Mouse (Mus musculus) E14TG2a.4 (cell line): ENCODE data around the gene Mapkap1.
A peak's percentile ranks its signal among the peaks of the same experiment; 100 is the strongest.

ENCODE experiments used
- H3K27me3 ChIP-seq: 2 replicates; pipeline ENCODE4 v1.6.1; 2014; ENCODE audit warnings: low read length, control low read depth; ENCODE audit not compliant: insufficient read depth
- H3K36me3 ChIP-seq: 2 replicates; pipeline ENCODE4 v1.6.1; 2014; ENCODE audit warnings: low read length, control low read depth; ENCODE audit not compliant: insufficient read depth
- H3K4me1 ChIP-seq: replicated peaks from 2 replicates; pipeline ENCODE4 v1.6.1; 2014; ENCODE audit warnings: low read depth, low read length, control low read depth
- H3K4me3 ChIP-seq: replicated peaks from 2 replicates; pipeline ENCODE4 v1.5.1; 2014; ENCODE audit warnings: mild to moderate bottlenecking, low read length
- H3K9me3 ChIP-seq: 2 replicates; pipeline ENCODE4 v1.6.1; 2014; ENCODE audit warnings: low read length, control low read depth
- CTCF ChIP-seq: conservative IDR thresholded peaks from 2 replicates; pipeline ENCODE4 v1.5.1; 2014; ENCODE audit warnings: low read length
- NANOG ChIP-seq: IDR thresholded peaks from 2 replicates; pipeline ENCODE4 v1.6.1; 2014; ENCODE audit warnings: borderline replicate concordance, low read length, mixed read lengths
- POU5F1 ChIP-seq: IDR thresholded peaks from 2 replicates; pipeline ENCODE4 v1.6.1; 2014; ENCODE audit warnings: low read length, borderline replicate concordance

Gene Mapkap1

DNA sequence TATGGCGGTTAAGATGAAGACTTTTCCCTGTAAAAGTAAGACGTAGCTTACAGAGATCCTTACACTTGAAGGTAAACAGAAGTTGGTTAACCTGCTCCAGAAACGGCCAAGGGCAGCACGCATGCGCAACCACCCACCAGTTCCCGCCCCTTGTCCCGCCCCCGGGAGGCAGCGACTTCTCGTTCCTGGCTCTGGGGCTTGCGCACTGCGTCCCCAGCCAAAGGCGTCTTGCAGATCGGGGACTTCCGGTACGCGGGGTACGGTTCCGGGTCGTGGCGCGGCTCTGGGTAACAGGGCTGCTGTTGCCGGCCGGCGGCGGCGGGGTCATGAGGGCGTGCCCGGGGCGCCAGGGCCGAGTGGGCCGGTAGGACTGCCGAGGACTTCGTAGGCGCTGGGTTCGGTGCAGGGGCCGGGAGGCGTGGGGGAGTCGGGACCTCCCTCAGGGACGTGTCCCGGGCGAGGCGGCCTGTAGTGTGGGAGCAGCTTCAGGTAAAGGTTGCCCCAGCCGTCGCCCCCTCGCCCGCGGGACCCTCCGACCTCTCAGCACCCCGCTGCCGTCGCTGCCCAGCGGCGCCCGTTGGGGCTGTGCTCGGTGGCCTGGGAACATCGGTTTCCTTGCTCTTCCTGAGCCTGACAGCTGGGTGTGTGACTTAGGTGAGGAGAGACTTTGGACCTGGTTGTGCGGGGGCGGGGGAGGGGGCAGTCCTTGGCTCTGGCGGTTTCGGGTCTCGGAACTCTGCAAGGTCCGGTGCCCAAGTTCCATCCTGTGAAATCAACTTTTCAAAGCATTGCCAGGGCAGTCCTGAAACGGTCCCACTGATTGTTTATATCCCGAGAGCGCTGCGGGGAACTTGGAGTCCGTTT, at the start of gene Mapkap1:
Gene Mapkap1 (plus strand): TSS at position 171 of the 864 bp plus-strand sequence.
- peaks cover 16% of the 10 kb centered on the region for H3K4me1 ChIP-seq
- H3K4me3 ChIP-seq: peak within 1 kb of the TSS; percentile 98
- TF ChIP-seq CTCF (no peak), POU5F1 (no peak), NANOG (no peak)
- no peaks in the 10 kb centered on the region for H3K27me3 ChIP-seq
- H3K9me3 ChIP-seq: no peaks in the 10 kb centered on the region
- no peaks in the 10 kb centered on the region for H3K36me3 ChIP-seq

DNA sequence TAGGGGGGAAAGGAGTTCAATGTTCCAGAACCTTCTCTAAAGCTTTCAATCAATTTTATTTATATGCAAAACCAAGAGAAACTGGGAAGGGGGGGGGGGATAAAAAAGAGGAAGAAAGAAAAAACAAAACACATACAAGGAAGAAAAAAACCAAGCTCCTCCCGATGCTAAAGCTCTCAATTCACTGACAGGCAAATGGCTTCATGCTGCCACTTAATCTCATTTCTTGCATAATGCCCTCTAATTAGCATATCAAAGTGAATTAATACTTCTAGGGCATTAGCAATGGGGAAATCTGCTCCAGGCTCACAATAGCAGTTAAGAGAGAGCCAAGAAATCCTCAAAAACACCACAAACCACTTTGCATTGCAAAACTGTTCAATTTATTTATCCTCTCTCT, 42.9 kb upstream of the Mapkap1 start:
- no peak overlapping the region for H3K4me3 ChIP-seq
- H3K9me3 ChIP-seq: no peaks in the 10 kb centered on the region
- peaks cover 12% of the 10 kb centered on the region for H3K4me1 ChIP-seq
- no peaks in the 10 kb centered on the region for H3K36me3 ChIP-seq
- peaks cover 5% of the 10 kb centered on the region for H3K27me3 ChIP-seq
- no peak for TF ChIP-seq NANOG
- no peak for TF ChIP-seq POU5F1
- TF ChIP-seq CTCF: no peak

DNA sequence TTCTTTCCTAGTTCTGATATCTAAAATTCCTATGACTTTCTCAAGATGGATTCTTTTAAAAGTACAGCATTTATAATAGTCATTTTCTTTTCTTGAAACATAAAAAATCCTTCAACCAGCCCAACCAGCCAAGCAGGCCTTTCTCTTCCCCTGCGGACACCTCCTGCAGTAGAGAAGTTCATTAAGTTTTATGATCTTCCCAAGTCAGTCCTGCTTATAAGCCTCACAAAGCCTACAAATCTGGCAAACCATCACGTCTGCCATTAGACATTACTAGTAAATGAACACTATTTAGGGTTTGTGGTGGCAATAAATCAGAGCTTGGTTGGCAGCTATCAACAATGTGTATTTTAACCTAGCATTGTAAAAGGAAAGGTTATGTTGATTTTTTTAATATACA, 39.5 kb upstream of the Mapkap1 start:
- TF ChIP-seq CTCF (no peak), POU5F1 (no peak), NANOG (no peak)
- Histone ChIP-seq H3K27me3 (peaks cover 24% of the 10 kb centered on the region), H3K4me3 (no peak overlapping the region), H3K9me3 (no peaks in the 10 kb centered on the region), H3K4me1 (peaks cover 18% of the 10 kb centered on the region), H3K36me3 (no peaks in the 10 kb centered on the region)

DNA sequence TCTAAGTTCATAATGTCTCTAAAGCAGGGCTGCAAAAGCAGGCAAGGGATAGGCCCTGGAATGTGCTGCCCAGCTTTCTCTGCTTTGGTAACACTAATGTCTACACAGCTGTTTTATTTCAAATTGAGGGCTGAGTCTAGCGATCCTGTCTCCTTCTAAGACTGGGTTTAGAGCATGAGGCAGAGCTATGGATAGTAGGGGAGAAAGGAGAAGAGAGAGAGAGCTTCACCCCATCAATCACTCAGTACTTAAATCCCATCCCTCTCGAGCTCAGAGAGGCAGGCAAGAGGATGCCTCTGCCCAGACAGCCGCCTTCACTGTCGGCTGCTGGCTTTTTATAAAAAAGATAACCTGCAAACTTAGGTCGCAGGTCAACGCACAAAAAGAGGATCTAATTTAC, 38.2 kb upstream of the Mapkap1 start:
- Histone ChIP-seq H3K4me1 (peaks cover 21% of the 10 kb centered on the region), H3K9me3 (no peaks in the 10 kb centered on the region), H3K27me3 (peaks cover 24% of the 10 kb centered on the region), H3K36me3 (no peaks in the 10 kb centered on the region), H3K4me3 (no peak overlapping the region)
- TF ChIP-seq POU5F1: no peak
- no peak for TF ChIP-seq CTCF
- TF ChIP-seq NANOG: no peak

DNA sequence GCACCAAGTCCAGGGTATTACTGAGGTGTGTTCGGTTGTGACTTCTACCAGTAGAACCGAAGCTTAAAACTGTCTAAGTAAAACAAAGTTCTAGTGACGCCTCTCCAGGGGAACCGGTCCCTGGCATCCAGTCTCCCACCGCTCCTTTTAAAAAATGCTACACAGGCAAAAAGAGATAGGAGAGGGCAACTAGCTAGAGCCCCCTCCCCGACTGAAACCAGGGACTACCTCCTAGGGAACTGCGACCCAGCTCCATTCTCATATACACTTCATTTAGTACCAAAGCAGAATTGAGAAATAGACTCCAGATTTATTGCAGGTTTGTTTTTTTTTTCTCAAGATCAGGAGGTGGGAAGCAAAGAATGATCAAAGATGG, 36.2 kb upstream of the Mapkap1 start:
- H3K9me3 ChIP-seq: no peaks in the 10 kb centered on the region
- peaks cover 37% of the 10 kb centered on the region for H3K27me3 ChIP-seq
- H3K36me3 ChIP-seq: no peaks in the 10 kb centered on the region
- peaks cover 20% of the 10 kb centered on the region for H3K4me1 ChIP-seq
- TF ChIP-seq CTCF (no peak), POU5F1 (no peak), NANOG (no peak)
- H3K4me3 ChIP-seq: peak overlapping the region; percentile 89

DNA sequence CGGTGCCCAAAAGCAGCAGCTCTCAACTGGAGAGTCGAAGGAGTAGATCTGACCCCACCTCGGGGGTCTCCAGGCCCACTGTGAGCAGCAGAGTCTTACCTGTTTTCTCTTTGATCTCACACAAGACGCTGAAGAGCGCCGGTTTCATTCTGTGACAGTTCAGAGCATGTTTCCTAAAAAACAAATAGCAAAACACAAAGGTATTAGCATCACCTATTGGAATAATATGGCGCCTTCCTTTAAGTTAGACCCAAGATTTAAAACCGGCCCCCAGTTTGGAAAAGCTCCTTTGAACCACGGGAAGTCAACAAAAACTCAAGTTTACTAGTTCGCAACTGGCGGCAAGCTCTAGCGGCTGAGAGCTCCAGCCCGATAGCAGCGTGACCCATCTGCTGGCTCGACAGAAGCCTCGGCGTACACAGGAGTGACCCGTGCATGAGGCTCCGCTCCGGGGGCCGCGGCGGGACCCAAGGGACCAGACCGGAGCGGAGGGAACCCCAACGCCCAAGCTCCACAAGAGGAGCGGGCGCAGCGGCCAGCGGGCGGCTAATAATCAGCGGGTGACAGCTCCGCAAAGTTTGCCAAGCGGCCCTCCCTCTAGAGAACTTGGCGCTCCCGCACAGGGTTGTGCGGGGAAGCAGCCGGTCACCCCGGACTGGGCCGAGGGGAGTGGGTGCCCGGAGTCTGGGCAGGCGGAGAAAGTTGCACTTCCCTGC, 35.7 kb upstream of the Mapkap1 start:
- Histone ChIP-seq H3K4me3 (peak overlapping the region; percentile 89), H3K4me1 (peaks cover 20% of the 10 kb centered on the region), H3K9me3 (no peaks in the 10 kb centered on the region), H3K36me3 (no peaks in the 10 kb centered on the region), H3K27me3 (peaks cover 40% of the 10 kb centered on the region)
- TF ChIP-seq CTCF: no peak
- no peak for TF ChIP-seq NANOG
- TF ChIP-seq POU5F1: no peak

DNA sequence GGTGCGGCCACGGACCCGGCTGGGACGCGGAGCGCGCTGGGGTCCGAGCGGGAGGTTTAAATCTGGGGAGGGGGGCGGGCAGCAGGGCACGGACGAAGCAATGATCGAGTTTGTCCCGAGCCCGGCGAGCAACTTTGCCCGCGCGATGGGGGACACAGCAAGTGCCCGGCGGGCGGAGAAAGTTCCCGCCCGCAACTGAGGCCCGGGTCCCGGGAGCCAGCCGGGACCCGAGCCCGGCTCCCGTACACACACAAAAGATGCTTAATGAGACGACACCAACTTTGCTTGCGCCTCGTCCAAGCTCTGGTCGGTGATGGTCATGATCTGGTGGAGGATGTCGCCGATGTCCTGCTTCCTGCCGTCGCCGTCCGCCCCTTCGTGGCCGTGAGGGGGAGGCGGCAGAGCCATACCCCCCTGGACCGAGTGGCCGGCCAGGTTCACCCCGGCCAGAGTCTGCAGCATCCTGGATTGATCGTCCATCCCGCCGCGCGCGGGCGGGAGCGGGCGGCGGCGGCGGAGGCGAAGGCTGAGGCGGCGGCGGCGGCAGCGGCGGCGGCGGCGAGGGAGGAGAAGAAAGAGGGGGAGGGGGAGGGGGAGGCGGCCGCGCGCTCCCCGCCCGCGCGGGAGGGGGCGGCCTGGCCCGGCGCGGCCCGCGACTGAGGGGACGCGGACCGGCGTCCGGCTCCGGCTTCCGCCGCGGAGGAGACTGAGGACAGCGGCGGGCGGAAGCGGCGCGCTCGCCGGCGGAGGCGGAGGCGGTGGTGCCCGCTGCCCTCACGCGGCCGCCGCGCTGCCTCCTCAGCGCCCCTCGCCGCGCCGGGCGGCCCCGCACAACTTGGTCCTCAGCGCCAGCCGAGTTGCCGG, 34.9 kb upstream of the Mapkap1 start:
- peak overlapping the region; percentile 89 for H3K4me3 ChIP-seq
- no peaks in the 10 kb centered on the region for H3K36me3 ChIP-seq
- peaks cover 20% of the 10 kb centered on the region for H3K4me1 ChIP-seq
- peaks cover 47% of the 10 kb centered on the region for H3K27me3 ChIP-seq
- no peak for TF ChIP-seq CTCF
- H3K9me3 ChIP-seq: no peaks in the 10 kb centered on the region
